Mouse (Mus musculus) embryo, embryonic 10 days (tissue): ENCODE measurements around the gene Dhx57.

ENCODE experiments used
- DNase-seq: peaks from one replicate; pipeline ENCODE4 v3.0.0-alpha.2; 2015; ENCODE audit warnings: low spot score

Dhx57 gene

DNA sequence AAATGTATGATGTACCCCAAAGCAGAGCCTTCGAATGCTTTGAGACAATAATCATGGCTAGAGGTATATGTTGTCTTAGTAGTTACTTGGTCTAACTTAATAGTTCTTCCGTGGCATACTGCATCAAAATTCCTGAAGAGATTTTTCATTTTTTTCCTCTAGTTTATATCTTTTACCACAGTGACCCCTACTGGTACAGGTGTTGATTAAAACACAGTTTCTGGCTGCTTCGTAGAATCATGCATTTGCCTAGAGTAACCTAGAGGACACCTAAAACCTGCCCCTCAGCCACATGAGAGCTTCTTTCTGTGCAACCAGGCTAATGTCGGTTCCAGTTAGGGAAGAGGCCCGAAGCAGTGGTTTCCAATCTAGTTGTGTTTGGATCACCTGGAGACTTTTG lies 97.2 kb downstream of the Dhx57 start:
- peak; percentile 47 for DNase-seq
